Mouse (Mus musculus) ES-Bruce4 (cell line): Measurements from ENCODE around the gene Elovl6. TPM values are rescaled to one million over a fixed set of nuclear protein-coding genes. Genes with fewer than 3 reads are reported as not detected.
A peak's percentile ranks its signal among the peaks of the same experiment; 100 is the strongest.

ENCODE experiments used
- H3K27ac ChIP-seq: 2 replicates; pipeline ENCODE4 v1.5.1; 2012; ENCODE audit warnings: low read length, inconsistent platforms; ENCODE audit not compliant: insufficient read depth
- H3K27me3 ChIP-seq: 2 replicates; pipeline ENCODE4 v1.6.1; 2012; ENCODE audit warnings: mild to moderate bottlenecking, low read length, inconsistent platforms; ENCODE audit not compliant: control insufficient read depth, poor library complexity, insufficient read depth, severe bottlenecking
- H3K36me3 ChIP-seq: 2 replicates; pipeline ENCODE4 v1.6.1; 2012; ENCODE audit warnings: inconsistent platforms, mild to moderate bottlenecking, low read length, moderate library complexity; ENCODE audit not compliant: control insufficient read depth, poor library complexity, insufficient read depth, severe bottlenecking
- H3K4me1 ChIP-seq: one replicate; pipeline ENCODE4 v1.8.1; 2011; ENCODE audit warnings: low read length; ENCODE audit not compliant: control insufficient read depth, insufficient read depth
- H3K4me3 ChIP-seq: 2 replicates; pipeline ENCODE4 v1.5.1; 2011; ENCODE audit warnings: low read depth, mild to moderate bottlenecking, low read length
- H3K9ac ChIP-seq: 2 replicates; pipeline ENCODE4 v1.6.1; 2012; ENCODE audit warnings: low read depth, mild to moderate bottlenecking, inconsistent platforms; ENCODE audit not compliant: poor library complexity, severe bottlenecking
- H3K9me3 ChIP-seq: replicated peaks from 2 replicates; pipeline ENCODE4 v1.6.1; 2012; ENCODE audit warnings: mild to moderate bottlenecking, low read length, inconsistent platforms; ENCODE audit not compliant: control insufficient read depth, poor library complexity, insufficient read depth, severe bottlenecking
- CTCF ChIP-seq: IDR thresholded peaks from one replicate; pipeline ENCODE4 v1.8.1; 2011; ENCODE audit warnings: low read depth, low read length
- EP300 ChIP-seq: IDR thresholded peaks from 2 replicates; pipeline ENCODE4 v1.6.1; 2011; ENCODE audit warnings: low read depth, low read length; ENCODE audit not compliant: insufficient read depth
- POLR2A ChIP-seq: IDR thresholded peaks from one replicate; pipeline ENCODE4 v1.8.1; 2011; ENCODE audit warnings: low read length; ENCODE audit not compliant: insufficient read depth
- polyA plus RNA-seq: library from polyadenylated mRNA; stranded (reverse); fragments of >200 nt; gene quantifications from 2 replicates; pipeline ENCODE4 v1.2.4, GENCODE M21; 2011; ENCODE audit warnings: low read depth; ENCODE audit not compliant: missing spikeins, insufficient read depth, insufficient read length

Gene Elovl6
- polyA plus RNA-seq, 1 experiment = 124 TPM

GRCm38 (mm10) chr3:129651765-129652164, 119.6 kb downstream of the Elovl6 start:
- Histone ChIP-seq H3K9me3 (peaks cover 22% of the 10 kb centered on the region), H3K27ac (peak overlapping the region; percentile 5; the same call in 1 of the 2 replicates), H3K27me3 (no peaks in the 10 kb centered on the region), H3K36me3 (no peaks in the 10 kb centered on the region), H3K4me1 (peaks cover 5% of the 10 kb centered on the region), H3K9ac (no peak overlapping the region), H3K4me3 (no peak overlapping the region)
- TF ChIP-seq EP300 (no peak), CTCF (no peak)

GRCm38 (mm10) chr3:129652476-129652875, 120.3 kb downstream of the Elovl6 start:
- no peak for TF ChIP-seq EP300
- TF ChIP-seq POLR2A = no peak
- no peak for TF ChIP-seq CTCF
- Histone ChIP-seq H3K27me3 (no peaks in the 10 kb centered on the region), H3K9me3 (peaks cover 22% of the 10 kb centered on the region), H3K27ac (no peak overlapping the region), H3K36me3 (no peaks in the 10 kb centered on the region), H3K4me3 (no peak overlapping the region), H3K9ac (no peak overlapping the region), H3K4me1 (peaks cover 5% of the 10 kb centered on the region)

- no peak overlapping the region for H3K9ac ChIP-seq
- H3K4me1 ChIP-seq = no peaks in the 10 kb centered on the region
- H3K27ac ChIP-seq = no peak overlapping the region
- TF ChIP-seq EP300 (no peak), CTCF (no peak), POLR2A (no peak)
- H3K9me3 ChIP-seq = peaks cover 22% of the 10 kb centered on the region
- no peaks in the 10 kb centered on the region for H3K36me3 ChIP-seq
- no peaks in the 10 kb centered on the region; the same call in 1 of the 2 replicates for H3K27me3 ChIP-seq
- H3K4me3 ChIP-seq = no peak overlapping the region
Observed at GRCm38 (mm10) chr3:129656540-129656939, 124.4 kb downstream of the Elovl6 start.

GRCm38 (mm10) chr3:129657222-129657621, 125.1 kb downstream of the Elovl6 start:
- peaks cover 22% of the 10 kb centered on the region for H3K9me3 ChIP-seq
- H3K27ac ChIP-seq = no peak overlapping the region
- no peak overlapping the region for H3K4me3 ChIP-seq
- no peaks in the 10 kb centered on the region for H3K4me1 ChIP-seq
- no peak overlapping the region for H3K9ac ChIP-seq
- H3K27me3 ChIP-seq = no peaks in the 10 kb centered on the region; the same call in 1 of the 2 replicates
- no peak for TF ChIP-seq POLR2A
- TF ChIP-seq CTCF = no peak
- no peak for TF ChIP-seq EP300
- no peaks in the 10 kb centered on the region for H3K36me3 ChIP-seq

DNA sequence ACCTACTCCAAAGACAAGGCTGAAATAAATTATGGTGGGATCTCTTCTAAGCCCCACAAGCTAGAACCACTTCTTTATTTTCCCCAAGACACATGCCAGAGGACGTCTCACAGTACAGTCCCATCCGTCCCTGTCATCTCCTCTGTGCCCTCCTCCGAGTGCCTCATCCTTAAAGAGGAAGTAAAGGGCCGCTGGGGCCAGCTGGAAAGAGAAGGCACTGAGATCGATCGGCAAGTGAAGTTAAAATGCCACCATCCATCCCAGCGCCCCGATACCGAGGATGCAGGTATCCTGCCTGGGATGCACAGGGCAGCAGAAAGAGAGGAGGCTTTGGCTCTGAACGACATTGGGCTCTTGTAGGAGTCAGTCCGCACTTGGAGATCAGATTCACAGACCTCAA, 125.6 kb downstream of the Elovl6 start:
- no peak for TF ChIP-seq POLR2A
- TF ChIP-seq CTCF = no peak
- TF ChIP-seq EP300 = no peak
- H3K36me3 ChIP-seq = no peaks in the 10 kb centered on the region

GRCm38 (mm10) chr3:129658776-129659175, 126.6 kb downstream of the Elovl6 start:
- no peak overlapping the region for H3K9ac ChIP-seq
- H3K4me3 ChIP-seq = no peak overlapping the region
- H3K27me3 ChIP-seq = no peaks in the 10 kb centered on the region; the same call in 1 of the 2 replicates
- H3K4me1 ChIP-seq = no peaks in the 10 kb centered on the region
- no peak for TF ChIP-seq CTCF
- no peak for TF ChIP-seq EP300
- H3K36me3 ChIP-seq = no peaks in the 10 kb centered on the region
- H3K27ac ChIP-seq = no peak overlapping the region
- peaks cover 14% of the 10 kb centered on the region for H3K9me3 ChIP-seq

More for the DNA sequence above, 125.6 kb downstream of the Elovl6 start:
- Histone ChIP-seq H3K9me3 (peaks cover 20% of the 10 kb centered on the region), H3K9ac (no peak overlapping the region), H3K27me3 (no peaks in the 10 kb centered on the region; the same call in 1 of the 2 replicates), H3K27ac (no peak overlapping the region), H3K4me1 (no peaks in the 10 kb centered on the region), H3K4me3 (no peak overlapping the region)
